Mouse (Mus musculus) liver, embryonic 14.5 days (tissue): ENCODE measurements around the gene Nipsnap3a.

Source experiments
- CTCF ChIP-seq: IDR thresholded peaks from 2 replicates; pipeline ENCODE4 v1.5.1; 2016; ENCODE audit warnings: antibody characterized with exemption, low read depth, control low read depth
- EP300 ChIP-seq: IDR thresholded peaks from 2 replicates; pipeline ENCODE4 v1.6.1; 2016; ENCODE audit warnings: antibody characterized with exemption, low read depth

GRCm38 (mm10) chr4:52958693-52959092 is 30.4 kb upstream of the Nipsnap3a start:
- TF ChIP-seq CTCF (peak; percentile 48), EP300 (no peak)
